Mouse (Mus musculus) liver, adult 2 months (tissue): ENCODE measurements at regions not wholly inside any gene's neighbourhood (a gene's known extent, or its start where the extent isn't known, plus 50 kb on each side); places are given as distances from the start of the nearest gene placed in this dataset.

Source experiments
- DNase-seq: peaks from one replicate; pipeline ENCODE4 v3.0.0-alpha.2; 2011; ENCODE audit warnings: low read depth, low spot score; ENCODE audit errors: extremely low read depth
- H3K27ac ChIP-seq: fragments of 200-500 bp; replicated peaks from 2 replicates; pipeline ENCODE4 v1.5.1; 2012; ENCODE audit warnings: low read depth, mild to moderate bottlenecking, control low read depth, inconsistent platforms, low read length; ENCODE audit not compliant: insufficient read depth
- H3K27me3 ChIP-seq: fragments of 200-500 bp; 2 replicates; pipeline ENCODE4 v1.6.1; 2012; ENCODE audit warnings: mild to moderate bottlenecking, moderate library complexity, low read length, inconsistent platforms; ENCODE audit not compliant: control insufficient read depth, insufficient read depth
- H3K36me3 ChIP-seq: fragments of 200-500 bp; 2 replicates; pipeline ENCODE4 v1.6.1; 2012; ENCODE audit warnings: low read length, inconsistent platforms; ENCODE audit not compliant: control insufficient read depth, insufficient read depth
- H3K4me1 ChIP-seq: fragments of 200-500 bp; 2 replicates; pipeline ENCODE4 v1.6.1; 2011; ENCODE audit warnings: low read length; ENCODE audit not compliant: control insufficient read depth, insufficient read depth
- H3K4me3 ChIP-seq: fragments of 200-500 bp; 2 replicates; pipeline ENCODE4 v1.5.1; 2011; ENCODE audit warnings: low read depth, mild to moderate bottlenecking, control low read depth, low read length, moderate library complexity; ENCODE audit not compliant: insufficient read depth
- H3K79me2 ChIP-seq: fragments of 200-500 bp; 2 replicates; pipeline ENCODE4 v1.6.1; 2012; ENCODE audit warnings: inconsistent platforms, mild to moderate bottlenecking, low read length, moderate library complexity; ENCODE audit not compliant: control insufficient read depth, insufficient read depth
- H3K9ac ChIP-seq: fragments of 200-500 bp; 2 replicates; pipeline ENCODE4 v1.6.1; 2012; ENCODE audit warnings: low read depth, mild to moderate bottlenecking, control low read depth, inconsistent platforms, low read length
- CTCF ChIP-seq: fragments of 200-500 bp; IDR thresholded peaks from 2 replicates; pipeline ENCODE4 v1.5.1; 2011; ENCODE audit warnings: low read depth, low read length, control low read depth
- POLR2A ChIP-seq: fragments of 200-500 bp; IDR thresholded peaks from 2 replicates; pipeline ENCODE4 v1.6.1; 2011; ENCODE audit warnings: low read length, control low read depth; ENCODE audit not compliant: insufficient read depth; ENCODE audit errors: extremely low read depth
- WGBS: fragments of 180-500 bp; shearing (Covaris S2); methylation state at CpG from one replicate; pipeline ENCODE4 v1.1.7; 2018; 5-methylcytosine and 5-hydroxymethylcytosine counted together

DNA sequence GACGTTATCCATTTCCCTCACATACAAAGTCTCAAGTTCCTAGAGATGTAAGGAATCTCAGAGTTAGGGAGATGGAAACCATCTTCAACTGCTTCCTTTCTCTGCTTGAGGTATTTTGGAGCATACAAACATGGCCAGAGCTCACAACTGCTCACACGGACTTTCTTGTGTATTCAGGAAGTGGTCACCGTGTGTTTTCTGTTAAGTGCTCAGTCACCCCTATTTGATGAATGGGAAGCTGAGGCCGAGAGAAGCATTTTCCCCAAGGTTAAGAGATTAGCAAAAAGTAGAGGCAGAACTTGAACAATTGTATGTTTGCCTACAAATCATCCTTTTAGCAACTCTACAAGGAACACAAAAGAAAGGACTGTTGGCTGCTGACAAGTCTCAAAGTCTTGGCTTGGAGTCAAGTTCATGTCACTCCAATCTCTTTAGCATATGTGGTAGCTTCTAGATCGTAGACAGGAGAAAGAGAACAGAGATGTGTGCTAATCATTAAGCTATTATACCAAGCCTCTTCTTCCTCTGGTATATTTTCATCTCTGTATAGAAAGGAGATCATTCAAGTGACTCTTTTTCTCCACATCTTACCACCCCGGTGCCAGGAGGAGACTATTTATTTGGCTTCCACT, 170.8 kb upstream of the Sel1l start:
- Histone ChIP-seq H3K4me1 (no peaks in the 10 kb centered on the region), H3K27ac (no peak overlapping the region), H3K27me3 (no peaks in the 10 kb centered on the region; the same call in 1 of the 2 replicates), H3K36me3 (no peaks in the 10 kb centered on the region), H3K4me3 (no peak overlapping the region), H3K9ac (no peak overlapping the region), H3K79me2 (no peaks in the 10 kb centered on the region)
- no peak for TF ChIP-seq POLR2A
- no peak for TF ChIP-seq CTCF
- WGBS: 59% methylated on average over 6 of the region's 6 CpGs
- no peak for DNase-seq

DNA sequence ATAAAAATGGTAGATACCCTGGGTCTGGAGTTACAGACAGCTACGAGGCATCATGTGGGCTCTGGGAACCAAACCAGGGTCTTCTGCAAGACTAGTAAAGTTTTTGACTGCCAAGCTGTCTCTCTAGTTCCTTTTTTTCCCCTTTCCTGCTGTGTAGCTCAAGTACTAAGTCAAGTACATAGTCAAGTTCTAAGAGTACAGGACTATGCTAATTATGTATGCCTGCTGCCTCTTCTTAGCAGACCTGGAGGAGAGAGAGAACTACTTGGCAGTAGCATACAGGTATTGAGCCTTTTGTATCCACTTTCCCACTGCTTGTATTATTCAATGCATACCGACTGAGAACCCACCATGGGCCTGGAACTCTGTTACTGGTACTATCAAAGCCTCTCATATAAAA, 166.4 kb upstream of the Sel1l start:
- Histone ChIP-seq H3K36me3 (no peaks in the 10 kb centered on the region), H3K4me3 (no peak overlapping the region), H3K79me2 (no peaks in the 10 kb centered on the region), H3K27ac (no peak overlapping the region), H3K4me1 (no peaks in the 10 kb centered on the region), H3K27me3 (no peaks in the 10 kb centered on the region), H3K9ac (no peak overlapping the region)
- no peak for TF ChIP-seq CTCF
- no peak for TF ChIP-seq POLR2A
- no peak for DNase-seq
- WGBS: 71% methylated on average over 2 of the region's 2 CpGs

DNA sequence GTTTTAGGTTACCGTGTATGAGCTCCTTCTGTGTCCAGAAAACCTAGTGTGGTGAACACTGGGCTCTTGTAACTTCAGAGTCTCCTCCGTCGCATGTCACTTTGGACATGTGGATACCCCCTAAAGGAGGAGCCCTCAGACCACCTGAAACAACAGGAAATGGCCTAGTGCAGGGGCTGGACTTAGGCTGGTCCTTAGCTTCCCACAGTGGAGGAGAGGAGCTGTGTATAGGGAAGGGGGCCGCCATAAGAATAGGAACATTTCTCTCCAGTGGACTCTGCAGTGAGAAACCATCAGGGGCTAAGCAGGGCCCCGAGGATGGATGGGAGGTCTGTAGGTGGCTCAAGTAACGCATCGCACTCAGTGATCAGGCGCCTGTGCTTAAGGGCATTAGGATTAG, 165.0 kb upstream of the Sel1l start:
- Histone ChIP-seq H3K4me3 (no peak overlapping the region), H3K27me3 (no peaks in the 10 kb centered on the region), H3K9ac (no peak overlapping the region), H3K36me3 (no peaks in the 10 kb centered on the region), H3K4me1 (no peaks in the 10 kb centered on the region), H3K79me2 (no peaks in the 10 kb centered on the region), H3K27ac (no peak overlapping the region)
- TF ChIP-seq CTCF (no peak), POLR2A (no peak)
- WGBS: 84% methylated on average over 8 of the region's 8 CpGs
- no peak for DNase-seq

DNA sequence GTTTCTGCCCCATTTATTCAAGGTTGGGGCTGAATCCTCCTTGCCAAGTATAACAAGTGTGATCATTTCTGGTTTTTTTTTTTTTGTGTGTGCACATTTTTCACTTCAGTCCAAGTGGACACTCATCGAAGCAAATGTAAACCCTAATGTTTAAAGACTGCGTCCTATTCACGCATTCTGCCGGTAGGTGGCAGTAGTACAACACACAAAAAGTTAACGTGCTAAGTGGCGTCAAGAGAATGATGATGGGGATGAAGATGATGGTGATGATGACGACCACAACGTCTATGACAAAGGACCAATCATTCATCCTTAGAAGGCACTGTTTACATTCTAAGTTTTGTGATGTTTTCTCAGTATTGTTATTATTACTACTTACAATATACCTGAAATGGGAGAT, 164.3 kb upstream of the Sel1l start:
- Histone ChIP-seq H3K4me3 (no peak overlapping the region), H3K4me1 (no peaks in the 10 kb centered on the region), H3K27me3 (no peaks in the 10 kb centered on the region), H3K36me3 (no peaks in the 10 kb centered on the region), H3K27ac (no peak overlapping the region), H3K9ac (no peak overlapping the region), H3K79me2 (no peaks in the 10 kb centered on the region)
- TF ChIP-seq CTCF (0 out of 2 replicates have a peak, but pooled peaks have one; percentile 1), POLR2A (no peak)
- 11% methylated on average over 8 of the region's 8 CpGs for WGBS
- DNase-seq: peak; percentile 14

DNA sequence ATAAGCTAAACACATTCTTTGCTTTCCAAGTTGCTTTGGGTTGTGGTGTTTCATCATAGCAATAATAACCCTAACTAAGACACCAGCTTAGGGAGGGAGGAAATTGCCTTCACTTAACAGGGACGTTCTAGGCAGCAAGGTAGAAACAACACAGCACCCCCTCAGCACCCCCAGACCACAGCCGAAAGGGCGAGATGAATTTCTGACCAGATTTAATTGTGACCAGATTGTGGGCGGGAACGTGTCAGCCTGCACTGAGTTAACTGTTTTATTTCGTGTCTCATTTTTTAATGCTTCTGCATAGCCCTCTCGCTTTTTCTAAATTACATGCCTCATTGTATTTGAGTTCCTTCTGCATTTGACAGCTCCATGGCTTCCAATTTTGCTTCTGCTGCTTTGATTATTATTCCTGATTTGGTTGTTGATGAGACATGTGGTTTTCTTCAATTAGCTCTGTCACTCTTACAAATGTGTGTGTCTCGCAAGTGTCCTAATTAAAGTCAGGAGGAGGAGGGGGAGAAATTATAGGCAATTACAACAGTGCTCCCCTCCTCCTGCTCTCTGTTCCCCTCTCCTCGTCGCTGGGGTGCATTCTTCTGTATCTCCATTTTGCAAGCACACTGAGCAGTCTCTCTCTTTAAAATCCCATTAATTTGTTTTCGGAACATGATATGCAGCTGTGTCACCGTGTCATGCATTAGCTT, 155.6 kb upstream of the Sel1l start:
- H3K36me3 ChIP-seq: no peaks in the 10 kb centered on the region
- H3K4me1 ChIP-seq: no peaks in the 10 kb centered on the region
- H3K79me2 ChIP-seq: no peaks in the 10 kb centered on the region
- TF ChIP-seq POLR2A (no peak), CTCF (no peak)
- no peak overlapping the region for H3K4me3 ChIP-seq
- H3K27me3 ChIP-seq: no peaks in the 10 kb centered on the region
- WGBS: 79% methylated on average over 12 of the region's 12 CpGs
- no peak overlapping the region for H3K27ac ChIP-seq
- no peak overlapping the region for H3K9ac ChIP-seq
- DNase-seq: no peak

DNA sequence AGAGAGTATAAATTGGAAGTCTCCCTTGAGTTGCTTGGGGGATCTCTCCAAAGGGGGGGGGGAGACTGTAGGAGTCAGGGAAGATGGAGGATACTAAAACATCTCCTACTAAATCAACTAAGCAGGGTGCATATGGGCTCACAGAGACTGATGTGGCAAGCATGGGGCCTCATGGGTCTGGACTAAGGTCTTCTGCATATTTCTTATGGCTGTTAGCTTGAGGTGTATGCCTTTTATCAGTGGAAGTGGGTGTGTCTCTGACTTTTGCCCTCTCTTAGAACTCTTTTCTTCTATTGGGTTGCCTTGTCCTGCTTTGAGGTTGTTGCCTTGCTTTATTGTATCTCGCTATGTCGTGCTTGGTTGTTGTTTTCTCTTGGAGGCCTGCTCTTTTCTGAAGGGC, 150.1 kb upstream of the Sel1l start:
- no peaks in the 10 kb centered on the region for H3K79me2 ChIP-seq
- no peak for DNase-seq
- TF ChIP-seq CTCF: no peak
- no peak for TF ChIP-seq POLR2A
- no peak overlapping the region for H3K9ac ChIP-seq
- H3K4me1 ChIP-seq: no peaks in the 10 kb centered on the region
- H3K36me3 ChIP-seq: no peaks in the 10 kb centered on the region
- H3K4me3 ChIP-seq: no peak overlapping the region
- no peaks in the 10 kb centered on the region for H3K27me3 ChIP-seq
- H3K27ac ChIP-seq: no peak overlapping the region
- WGBS: 80% methylated on average over 2 of the region's 2 CpGs
